18 mouse cellular contexts compared by ENCODE assay signal in the genomic region with DNA sequence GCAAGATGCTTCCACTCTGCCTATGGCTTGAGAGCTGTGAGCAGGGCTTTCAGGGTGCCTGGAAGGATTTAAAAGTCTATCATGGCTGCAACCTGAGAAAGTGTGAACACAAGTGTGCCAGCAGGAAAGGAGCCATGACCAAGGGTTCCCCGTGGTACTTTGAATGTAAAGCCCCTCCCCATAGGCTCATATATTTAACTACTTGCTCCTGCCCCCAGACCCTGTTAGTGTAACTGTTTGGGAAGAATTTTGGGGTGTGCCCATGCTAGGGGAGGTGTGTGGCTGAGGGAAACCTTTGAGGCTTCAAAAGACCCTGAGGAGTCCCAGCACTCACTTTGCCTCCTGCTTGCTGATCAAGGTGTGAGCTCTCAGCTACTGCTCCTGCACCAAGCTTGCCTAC.
"Had no signal": no experiment of that assay in that cellular context is flagged by ENCODE, and none has a peak within 500 bp of the region (broad histone marks: within the 10 kb centered on the region; RNA-seq: fewer than 3 reads in every experiment).

No protein-coding gene starts in this region.

- H3K4me3 ChIP-seq: lung, embryonic 15.5 days; megakaryocyte, embryonic 14.5 days; midbrain, embryonic 13.5 days; midbrain, embryonic 15.5 days; neural tube, embryonic 12.5 days had no signal

- H3K4me2 ChIP-seq: lung, embryonic 15.5 days; midbrain, embryonic 11.5 days; midbrain, embryonic 13.5 days; midbrain, embryonic 15.5 days; neural tube, embryonic 12.5 days had no signal

- H3K9ac ChIP-seq: liver, postnatal 0 days; lung, embryonic 15.5 days; midbrain, embryonic 13.5 days; midbrain, embryonic 15.5 days; neural tube, embryonic 12.5 days had no signal

- ATAC-seq: liver, postnatal 0 days; lung, postnatal 0 days; midbrain, embryonic 13.5 days; midbrain, embryonic 15.5 days had no signal

- H3K36me3 ChIP-seq: lung, embryonic 15.5 days; midbrain, embryonic 15.5 days had no signal

- H3K9me3 ChIP-seq: lung, embryonic 15.5 days; midbrain, embryonic 13.5 days; midbrain, embryonic 15.5 days; neural tube, embryonic 12.5 days had no signal

- H3K27me3 ChIP-seq: lung, embryonic 15.5 days; megakaryocyte, embryonic 14.5 days; midbrain, embryonic 13.5 days; midbrain, embryonic 15.5 days; neural tube, embryonic 12.5 days had no signal

- H3K4me1 ChIP-seq: lung, embryonic 15.5 days; midbrain, embryonic 13.5 days; midbrain, embryonic 15.5 days; neural tube, embryonic 12.5 days had no signal

- DNase-seq: liver, postnatal 0 days; lung, adult 2 months; lung, postnatal 14 days; lung, postnatal 36 days; right cerebral cortex, postnatal 25 days; right cerebral cortex, postnatal 4 days; spleen, adult 18-20 months; thymus, adult 18-20 months; thymus, postnatal 14 days; thymus, postnatal 36 days had no signal

- H3K27ac ChIP-seq: lung, embryonic 15.5 days; macrophage; midbrain, embryonic 13.5 days; midbrain, embryonic 15.5 days; neural tube, embryonic 12.5 days had no signal
